Mouse (Mus musculus) liver, adult 2 months (tissue): ENCODE measurements around the gene Colq. TPM values are rescaled to one million over a fixed set of nuclear protein-coding genes. Genes with fewer than 3 reads are reported as not detected.

Source experiments
- DNase-seq: peaks from one replicate; pipeline ENCODE4 v3.0.0-alpha.2; 2011; ENCODE audit warnings: low read depth, low spot score; ENCODE audit errors: extremely low read depth
- H3K27ac ChIP-seq: fragments of 200-500 bp; replicated peaks from 2 replicates; pipeline ENCODE4 v1.5.1; 2012; ENCODE audit warnings: low read depth, mild to moderate bottlenecking, control low read depth, inconsistent platforms, low read length; ENCODE audit not compliant: insufficient read depth
- H3K27me3 ChIP-seq: fragments of 200-500 bp; 2 replicates; pipeline ENCODE4 v1.6.1; 2012; ENCODE audit warnings: mild to moderate bottlenecking, moderate library complexity, low read length, inconsistent platforms; ENCODE audit not compliant: control insufficient read depth, insufficient read depth
- H3K36me3 ChIP-seq: fragments of 200-500 bp; 2 replicates; pipeline ENCODE4 v1.6.1; 2012; ENCODE audit warnings: low read length, inconsistent platforms; ENCODE audit not compliant: control insufficient read depth, insufficient read depth
- H3K4me1 ChIP-seq: fragments of 200-500 bp; 2 replicates; pipeline ENCODE4 v1.6.1; 2011; ENCODE audit warnings: low read length; ENCODE audit not compliant: control insufficient read depth, insufficient read depth
- H3K4me3 ChIP-seq: fragments of 200-500 bp; 2 replicates; pipeline ENCODE4 v1.5.1; 2011; ENCODE audit warnings: low read depth, mild to moderate bottlenecking, control low read depth, low read length, moderate library complexity; ENCODE audit not compliant: insufficient read depth
- H3K79me2 ChIP-seq: fragments of 200-500 bp; 2 replicates; pipeline ENCODE4 v1.6.1; 2012; ENCODE audit warnings: inconsistent platforms, mild to moderate bottlenecking, low read length, moderate library complexity; ENCODE audit not compliant: control insufficient read depth, insufficient read depth
- H3K9ac ChIP-seq: fragments of 200-500 bp; 2 replicates; pipeline ENCODE4 v1.6.1; 2012; ENCODE audit warnings: low read depth, mild to moderate bottlenecking, control low read depth, inconsistent platforms, low read length
- CTCF ChIP-seq: fragments of 200-500 bp; IDR thresholded peaks from 2 replicates; pipeline ENCODE4 v1.5.1; 2011; ENCODE audit warnings: low read depth, low read length, control low read depth
- POLR2A ChIP-seq: fragments of 200-500 bp; IDR thresholded peaks from 2 replicates; pipeline ENCODE4 v1.6.1; 2011; ENCODE audit warnings: low read length, control low read depth; ENCODE audit not compliant: insufficient read depth; ENCODE audit errors: extremely low read depth
- WGBS: fragments of 180-500 bp; shearing (Covaris S2); methylation state at CpG from one replicate; pipeline ENCODE4 v1.1.7; 2018; 5-methylcytosine and 5-hydroxymethylcytosine counted together
- polyA plus RNA-seq: library from polyadenylated mRNA; depleted of rRNA; stranded (reverse); fragments of >200 nt; gene quantifications from 2 replicates; pipeline ENCODE4 v1.2.3, GENCODE M21; 2012
- total RNA-seq: library from RNA; depleted of rRNA; stranded (reverse); fragments of >200 nt; gene quantifications from 2 replicates; pipeline ENCODE4 v1.2.3, GENCODE M21; 2014

Colq gene
- total and polyA plus RNA-seq, 2 experiments: under 0.01 to 0.06 TPM

- peaks cover 27% of the 10 kb centered on the region for H3K36me3 ChIP-seq
- no peaks in the 10 kb centered on the region for H3K27me3 ChIP-seq
- no peak overlapping the region for H3K27ac ChIP-seq
- no peak overlapping the region for H3K4me3 ChIP-seq
- no peaks in the 10 kb centered on the region for H3K4me1 ChIP-seq
- peak; percentile 39 for DNase-seq
- no peaks in the 10 kb centered on the region for H3K79me2 ChIP-seq
- no peak overlapping the region for H3K9ac ChIP-seq
- 99% methylated on average over 2 of the region's 2 CpGs for WGBS
- TF ChIP-seq POLR2A: no peak
- TF ChIP-seq CTCF: no peak
Observed at GRCm38 (mm10) chr14:31509911-31510310, 81.2 kb downstream of the Colq start.

- 97% methylated on average over 6 of the region's 6 CpGs for WGBS
Observed at GRCm38 (mm10) chr14:31506456-31506855, 84.7 kb downstream of the Colq start.

GRCm38 (mm10) chr14:31503406-31503805 is 87.7 kb downstream of the Colq start:
- TF ChIP-seq CTCF: no peak
- no peak for TF ChIP-seq POLR2A
- no peaks in the 10 kb centered on the region for H3K79me2 ChIP-seq
- H3K9ac ChIP-seq: no peak overlapping the region
- no peaks in the 10 kb centered on the region for H3K4me1 ChIP-seq
- no peak overlapping the region for H3K27ac ChIP-seq
- peaks cover 60% of the 10 kb centered on the region for H3K36me3 ChIP-seq
- no peak overlapping the region for H3K4me3 ChIP-seq
- no peak for DNase-seq
- WGBS: 91% methylated on average over 13 of the region's 13 CpGs
- H3K27me3 ChIP-seq: no peaks in the 10 kb centered on the region

More at GRCm38 (mm10) chr14:31506456-31506855, 84.7 kb downstream of the Colq start:
- Histone ChIP-seq H3K36me3 (peaks cover 57% of the 10 kb centered on the region), H3K27me3 (no peaks in the 10 kb centered on the region), H3K27ac (no peak overlapping the region), H3K4me1 (no peaks in the 10 kb centered on the region), H3K9ac (no peak overlapping the region), H3K79me2 (no peaks in the 10 kb centered on the region), H3K4me3 (no peak overlapping the region)
- no peak for DNase-seq
- no peak for TF ChIP-seq CTCF
- no peak for TF ChIP-seq POLR2A

- Histone ChIP-seq H3K27me3 (no peaks in the 10 kb centered on the region), H3K27ac (no peak overlapping the region), H3K4me3 (no peak overlapping the region), H3K4me1 (peaks cover 11% of the 10 kb centered on the region), H3K36me3 (peaks cover 42% of the 10 kb centered on the region), H3K9ac (no peak overlapping the region), H3K79me2 (peaks cover 12% of the 10 kb centered on the region)
- no peak for DNase-seq
- WGBS: 90% methylated on average over 1 of the region's 1 CpGs
- TF ChIP-seq CTCF (no peak), POLR2A (no peak)
Observed at GRCm38 (mm10) chr14:31499526-31499925, 91.6 kb downstream of the Colq start.

- WGBS: 16% methylated on average over 7 of the region's 7 CpGs
- no peak overlapping the region for H3K27ac ChIP-seq
- H3K4me3 ChIP-seq: no peak overlapping the region
- H3K79me2 ChIP-seq: peaks cover 18% of the 10 kb centered on the region
- peaks cover 15% of the 10 kb centered on the region for H3K4me1 ChIP-seq
- peak overlapping the region; percentile 7; the same call in 1 of the 2 replicates for H3K9ac ChIP-seq
- DNase-seq: peak; percentile 26
- peaks cover 26% of the 10 kb centered on the region for H3K36me3 ChIP-seq
- TF ChIP-seq POLR2A (no peak), CTCF (no peak)
- no peaks in the 10 kb centered on the region for H3K27me3 ChIP-seq
Observed at GRCm38 (mm10) chr14:31496241-31496646, 94.9 kb downstream of the Colq start.

- no peak for TF ChIP-seq CTCF
- no peak for TF ChIP-seq POLR2A
- no peaks in the 10 kb centered on the region for H3K27me3 ChIP-seq
- H3K4me3 ChIP-seq: peak overlapping the region; percentile 92
- under 1% methylated on average over 8 of the region's 8 CpGs for WGBS
- peaks cover 18% of the 10 kb centered on the region for H3K79me2 ChIP-seq
- H3K4me1 ChIP-seq: peaks cover 15% of the 10 kb centered on the region
- H3K36me3 ChIP-seq: peaks cover 21% of the 10 kb centered on the region
- peak overlapping the region; percentile 90 for H3K9ac ChIP-seq
- no peak overlapping the region for H3K27ac ChIP-seq
- no peak for DNase-seq
Observed at GRCm38 (mm10) chr14:31495538-31495937, 95.6 kb downstream of the Colq start.
